Mouse (Mus musculus) embryonic fibroblast, embryonic 13.5 days (primary cell): Measurements from ENCODE around the gene Efl1.

Experiments used
- CTCF ChIP-seq: IDR thresholded peaks from 2 replicates; pipeline ENCODE4 v1.5.1; 2011; ENCODE audit warnings: mild to moderate bottlenecking, control low read depth, low read length, moderate library complexity, borderline replicate concordance; ENCODE audit not compliant: insufficient read depth
- POLR2A ChIP-seq: IDR thresholded peaks from 2 replicates; pipeline ENCODE4 v1.6.1; 2011; ENCODE audit warnings: low read depth, mild to moderate bottlenecking, control low read depth, low read length, moderate library complexity

DNA sequence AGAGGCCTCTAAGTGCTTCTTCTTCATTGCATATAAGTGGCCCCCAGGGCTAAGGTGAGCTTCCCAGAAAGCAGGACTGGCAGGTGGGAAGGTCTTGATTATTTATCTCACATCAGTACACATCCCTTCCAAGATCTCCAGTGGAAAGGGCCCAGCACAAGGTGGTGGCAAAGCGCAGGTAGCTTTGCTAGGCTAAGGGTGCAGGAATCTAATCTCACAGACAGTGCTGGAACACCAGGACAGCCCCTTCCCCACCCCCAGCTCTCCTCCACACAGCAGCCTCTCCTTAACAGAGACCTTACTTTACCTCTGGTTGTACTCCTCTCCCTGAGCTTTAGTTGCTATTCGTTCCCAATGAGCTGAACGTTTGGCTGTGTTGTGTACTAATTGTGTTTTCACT, 173.1 kb downstream of the Efl1 start:
- TF ChIP-seq POLR2A (no peak), CTCF (no peak)
